Mouse (Mus musculus) ovary, postnatal 36 days (tissue): ENCODE results near the gene Casq1.

Experiments
- DNase-seq: peaks from one replicate; pipeline ENCODE4 v3.0.0; 2022; ENCODE audit warnings: low spot score, mixed read lengths

Casq1 gene

DNA sequence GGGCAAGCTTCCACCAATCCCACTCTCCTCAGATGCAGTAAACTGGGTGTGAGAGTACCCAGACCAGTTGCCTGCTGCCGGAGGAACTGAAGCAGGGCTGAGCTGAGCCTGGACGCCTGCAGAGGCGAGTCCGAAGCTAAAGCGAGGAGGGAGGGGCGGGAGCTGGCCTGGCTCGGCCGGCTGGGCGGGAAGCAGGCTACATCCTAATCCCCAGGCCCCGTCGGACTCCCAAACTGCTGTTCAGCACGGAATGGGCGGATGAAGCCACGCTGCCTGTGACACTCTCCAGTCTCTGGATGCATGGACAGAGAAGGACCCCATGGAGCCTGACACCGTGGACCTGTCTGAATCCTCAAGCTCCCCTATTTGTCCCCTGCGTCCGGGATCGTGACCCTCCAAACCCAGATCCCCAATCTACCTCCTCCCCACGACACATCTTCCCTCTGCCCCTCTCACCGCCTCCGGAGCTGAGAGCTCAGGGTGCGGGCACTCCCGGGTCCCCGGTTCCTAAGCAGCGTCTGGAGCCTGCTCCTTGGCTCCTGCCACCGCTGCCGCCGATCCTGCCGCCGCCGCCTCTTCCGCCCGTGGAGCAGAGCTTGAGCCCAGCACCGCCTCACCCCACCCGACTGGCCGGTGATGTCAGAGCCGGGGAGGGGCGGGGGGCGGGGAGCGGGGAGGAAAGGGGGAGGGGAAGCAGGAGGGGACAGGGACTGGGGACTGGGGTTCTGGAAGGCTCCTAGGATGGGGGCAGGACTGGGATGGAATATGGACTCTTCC is 13.3 kb downstream of the Casq1 start, which contains the start of gene Pea15a:
Pea15a (minus strand) TSS at position 664 of the 777 bp plus-strand sequence.
- peak; percentile 83 for DNase-seq

GRCm38 (mm10) chr1:172205741-172206087 is 14.0 kb downstream of the Casq1 start:
- no peak for DNase-seq

- DNase-seq: no peak
Measured at GRCm38 (mm10) chr1:172204814-172205740, 14.6 kb downstream of the Casq1 start.

- DNase-seq: no peak
Measured at GRCm38 (mm10) chr1:172204033-172204813, 15.4 kb downstream of the Casq1 start.

- no peak for DNase-seq
Measured at GRCm38 (mm10) chr1:172203566-172203965, 16.1 kb downstream of the Casq1 start.

DNA sequence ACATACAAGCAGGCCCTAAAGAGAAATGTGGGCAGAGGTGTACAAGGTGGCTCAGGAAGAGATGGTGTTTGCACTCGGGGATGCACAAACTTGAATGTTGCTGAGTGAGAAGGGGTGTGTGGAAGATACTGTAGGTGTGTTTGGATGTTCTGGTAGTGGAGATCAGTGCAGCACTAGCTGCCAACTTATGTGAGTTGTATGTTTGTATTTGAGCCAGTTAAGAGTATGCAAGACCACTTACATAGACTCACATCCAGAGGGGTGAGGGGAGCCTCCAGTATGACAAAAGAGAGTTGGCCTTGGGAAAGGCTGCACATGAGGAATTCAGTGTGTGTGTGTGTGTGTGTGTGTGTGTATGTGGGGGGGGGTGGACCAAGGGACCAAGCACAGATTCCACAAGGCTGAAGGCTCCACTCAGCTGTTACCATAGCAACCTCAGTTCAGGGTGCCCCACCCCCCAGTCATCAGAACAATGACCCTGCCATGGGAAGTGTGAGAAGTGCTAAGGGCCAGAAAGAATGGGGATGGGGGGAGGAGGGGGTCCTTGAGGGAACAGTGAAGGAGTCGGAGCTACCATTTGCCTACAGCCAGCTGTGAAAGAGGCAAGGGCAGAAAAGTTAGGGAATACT is 16.7 kb downstream of the Casq1 start:
- DNase-seq: no peak

- no peak for DNase-seq
Measured at GRCm38 (mm10) chr1:172201967-172202880, 17.4 kb downstream of the Casq1 start.

GRCm38 (mm10) chr1:172200871-172201447 is 18.7 kb downstream of the Casq1 start:
- peak; percentile 32 for DNase-seq

GRCm38 (mm10) chr1:172200161-172200560 is 19.5 kb downstream of the Casq1 start:
- DNase-seq: no peak

GRCm38 (mm10) chr1:172198996-172199395 is 20.7 kb downstream of the Casq1 start:
- no peak for DNase-seq

GRCm38 (mm10) chr1:172198316-172198715 is 21.4 kb downstream of the Casq1 start:
- no peak for DNase-seq

GRCm38 (mm10) chr1:172197851-172198250 is 21.8 kb downstream of the Casq1 start:
- no peak for DNase-seq

GRCm38 (mm10) chr1:172197146-172197545 is 22.5 kb downstream of the Casq1 start:
- DNase-seq: no peak

DNA sequence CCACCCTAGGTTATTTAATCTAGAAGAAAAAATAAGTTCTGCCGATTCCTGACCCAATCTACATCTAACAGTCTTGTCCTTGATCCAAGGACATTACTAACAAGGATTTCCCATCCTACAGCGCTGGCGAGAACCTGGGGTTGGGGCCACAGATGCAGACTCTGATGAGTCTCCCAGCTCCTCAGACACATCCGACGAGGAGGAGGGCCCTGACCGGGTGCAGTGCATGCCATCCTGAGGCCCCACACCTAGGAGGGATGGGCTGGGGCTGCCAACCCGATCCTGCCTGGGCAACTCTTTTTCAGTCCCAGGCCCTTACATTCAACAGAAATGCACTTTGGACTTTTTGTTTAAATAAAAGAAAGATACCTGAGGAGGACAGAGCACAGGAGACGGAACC is 25.2 kb downstream of the Casq1 start:
- no peak for DNase-seq

DNA sequence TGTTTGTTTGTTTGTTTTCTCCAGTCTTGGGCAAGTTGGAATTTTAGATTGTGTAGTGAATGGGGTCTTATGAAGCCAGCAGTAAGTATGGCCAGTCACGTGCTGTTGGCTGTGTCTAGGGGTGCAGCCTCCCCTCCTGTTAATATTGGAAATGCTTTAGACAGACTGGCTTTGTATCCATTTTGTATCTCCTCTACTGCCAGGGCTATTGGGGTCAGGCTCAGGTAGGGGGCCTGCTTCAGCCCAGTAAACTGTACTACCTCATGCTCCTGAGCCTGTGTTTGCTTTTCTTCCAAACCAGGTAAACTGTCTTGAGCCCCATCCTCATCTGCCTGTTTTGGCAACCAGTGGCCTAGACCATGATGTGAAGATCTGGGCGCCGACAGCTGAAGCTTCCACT is 27.5 kb downstream of the Casq1 start:
- no peak for DNase-seq

DNA sequence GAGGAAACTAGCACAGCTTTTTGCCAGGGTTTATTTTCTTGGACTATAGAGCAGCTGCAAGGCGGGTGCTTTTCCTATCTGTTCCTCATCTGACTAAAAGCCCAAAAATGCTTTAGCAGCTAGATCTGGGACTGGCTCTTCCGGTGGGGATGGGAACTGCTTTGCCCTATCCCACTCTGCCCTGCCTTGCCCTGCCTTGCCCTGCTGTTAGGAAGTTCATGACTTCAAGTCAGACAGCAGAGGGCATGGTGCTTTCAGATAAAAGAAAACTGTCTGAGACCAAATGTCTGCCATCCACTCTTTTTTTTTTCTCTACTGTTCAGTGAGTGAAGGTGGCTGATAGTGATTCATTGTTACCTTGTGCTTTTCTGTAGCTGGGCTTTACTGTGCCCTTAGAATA is 28.1 kb downstream of the Casq1 start:
- DNase-seq: no peak

DNA sequence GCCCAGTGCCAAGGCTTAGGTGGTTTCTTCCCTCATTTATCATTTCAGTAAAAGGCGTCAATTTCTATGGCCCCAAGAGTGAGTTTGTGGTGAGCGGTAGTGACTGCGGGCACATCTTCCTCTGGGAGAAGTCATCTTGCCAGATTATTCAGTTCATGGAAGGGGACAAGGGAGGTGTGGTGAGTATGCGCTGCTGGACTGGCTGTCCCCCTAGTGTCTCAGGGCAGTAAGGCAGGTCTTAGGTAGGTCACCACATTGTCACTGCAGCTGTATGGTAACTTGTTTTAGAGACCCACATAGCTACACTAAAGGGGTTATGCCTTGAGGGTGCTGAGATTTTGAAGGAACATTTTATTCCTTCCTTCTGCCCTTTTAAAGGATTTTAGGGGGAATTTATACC is 30.8 kb downstream of the Casq1 start:
- DNase-seq: no peak

- no peak for DNase-seq
Measured at GRCm38 (mm10) chr1:172186401-172187289, 33.0 kb downstream of the Casq1 start.

- DNase-seq: no peak
Measured at GRCm38 (mm10) chr1:172183915-172184314, 35.8 kb downstream of the Casq1 start.
